7 mouse cellular contexts compared by ENCODE assay signal in the genomic region with DNA sequence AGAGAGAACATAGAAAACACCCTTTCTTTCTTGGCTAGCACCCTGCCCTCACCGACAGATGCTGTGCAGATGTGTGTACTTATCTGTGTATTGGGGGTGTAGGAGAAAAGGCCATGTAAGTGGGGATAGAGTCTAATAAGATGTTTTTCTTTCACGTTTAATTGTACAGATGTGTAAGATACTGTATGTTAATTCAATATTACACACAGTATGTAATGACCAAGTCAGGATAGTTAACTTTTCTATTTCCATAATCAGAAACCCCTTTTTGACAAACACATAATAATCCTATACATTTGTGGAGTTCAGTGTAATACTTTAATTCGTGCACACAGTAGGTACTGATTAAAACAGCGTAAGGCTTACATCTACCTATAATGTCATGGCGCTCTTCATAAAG. TPM values are rescaled to one million over a fixed set of nuclear protein-coding genes. Genes with fewer than 3 reads are reported as not detected.
A peak's percentile ranks its signal among the peaks of the same experiment; 100 is the strongest.
DNase-seq lines count a peak whose midpoint lies in the region; ATAC-seq and TF ChIP-seq lines count a peak whose summit lies in the region.

A gene (plus strand): TSS at position 301 of the 400 bp plus-strand sequence.

- no peak for TF ChIP-seq EP300 in lung, postnatal 0 days (IDR thresholded peaks at IDR 0.05)

- 0 out of 2 replicates have a peak within 1 kb of the TSS, but pooled peaks have one; percentile 32 for H3K9ac ChIP-seq in lung, postnatal 0 days (replicated peaks; ENCODE audit: low read depth)
- H3K9ac ChIP-seq in forebrain, embryonic 16.5 days (replicated peaks; ENCODE audit: low read depth, low read length), result peak within 1 kb of the TSS; percentile 57
- H3K9ac ChIP-seq in stomach, embryonic 14.5 days (replicated peaks; ENCODE audit: low read depth, low read length), result peak within 1 kb of the TSS; percentile 22; the same call in 1 of the 2 replicates

- peak within 1 kb of the TSS; percentile 92 for H3K4me2 ChIP-seq in lung, postnatal 0 days (replicated peaks; ENCODE audit: low read depth, low read length)
- peak within 1 kb of the TSS; percentile 95 for H3K4me2 ChIP-seq in forebrain, embryonic 16.5 days (ENCODE audit: low read length)
- peak within 1 kb of the TSS; percentile 99 for H3K4me2 ChIP-seq in stomach, embryonic 14.5 days (replicated peaks; ENCODE audit: low read depth, low read length)

- peaks cover 46% of the 10 kb centered on the region for H3K27me3 ChIP-seq in lung, postnatal 0 days (replicated peaks; ENCODE audit: insufficient read depth, low read length)
- peaks cover 28% of the 10 kb centered on the region for H3K27me3 ChIP-seq in forebrain, embryonic 16.5 days (replicated peaks; ENCODE audit: control insufficient read depth, insufficient read depth, low read length)
- H3K27me3 ChIP-seq in limb, embryonic 10.5 days (ENCODE audit: low read depth, poor library complexity, severe bottlenecking), result peaks cover 57% of the 10 kb centered on the region
- peaks cover 8% of the 10 kb centered on the region; the same call in 1 of the 2 replicates for H3K27me3 ChIP-seq in stomach, embryonic 14.5 days (ENCODE audit: control insufficient read depth, insufficient read depth, low read length)

- TF ChIP-seq CTCF in lung, postnatal 0 days (IDR thresholded peaks at IDR 0.05), result no peak

- H3K27ac ChIP-seq in lung, postnatal 0 days (ENCODE audit: low read length), result no peak within 1 kb of the TSS
- no peak within 1 kb of the TSS for H3K27ac ChIP-seq in forebrain, embryonic 16.5 days (ENCODE audit: low read length)
- H3K27ac ChIP-seq in limb, embryonic 10.5 days, result peak within 1 kb of the TSS; percentile 58; the same call in 1 of the 2 replicates
- no peak within 1 kb of the TSS; the same call in 1 of the 2 replicates for H3K27ac ChIP-seq in stomach, embryonic 14.5 days (ENCODE audit: low read length)

- WGBS in lung, postnatal 0 days, result 71% methylated on average over 5 of the region's 5 CpGs
- WGBS in forebrain, embryonic 16.5 days, result 85% methylated on average over 5 of the region's 5 CpGs
- 77% methylated on average over 5 of the region's 5 CpGs for WGBS in limb, embryonic 10.5 days
- 67% methylated on average over 5 of the region's 5 CpGs for WGBS in stomach, embryonic 14.5 days

- H3K4me1 ChIP-seq in lung, postnatal 0 days (ENCODE audit: insufficient read depth, low read depth, low read length), result peaks cover 23% of the 10 kb centered on the region
- peaks cover 29% of the 10 kb centered on the region for H3K4me1 ChIP-seq in forebrain, embryonic 16.5 days (replicated peaks; ENCODE audit: control insufficient read depth, insufficient read depth, low read length)
- peaks cover 45% of the 10 kb centered on the region for H3K4me1 ChIP-seq in limb, embryonic 10.5 days
- H3K4me1 ChIP-seq in stomach, embryonic 14.5 days (ENCODE audit: control insufficient read depth, insufficient read depth, low read length), result peaks cover 32% of the 10 kb centered on the region

- ATAC-seq in lung, postnatal 0 days, result no peak
- ATAC-seq in forebrain, embryonic 16.5 days, result no peak
- ATAC-seq in stomach, embryonic 14.5 days (ENCODE audit: insufficient number of reproducible peaks, insufficient read depth, low FRiP score, low read depth), result no peak

- H3K9me3 ChIP-seq in lung, postnatal 0 days (ENCODE audit: low read length), result no peaks in the 10 kb centered on the region
- H3K9me3 ChIP-seq in forebrain, embryonic 16.5 days (ENCODE audit: control insufficient read depth, low read length), result no peaks in the 10 kb centered on the region
- no peaks in the 10 kb centered on the region for H3K9me3 ChIP-seq in limb, embryonic 10.5 days (replicated peaks)
- no peaks in the 10 kb centered on the region for H3K9me3 ChIP-seq in stomach, embryonic 14.5 days (ENCODE audit: control insufficient read depth, low read depth, low read length)

- no peak for DNase-seq in lung, postnatal 0 days (ENCODE audit: low spot score)
- no peak for DNase-seq in lung, adult 18-20 months
- DNase-seq in limb, embryonic 10.5 days (ENCODE audit: low spot score), result no peak
- DNase-seq in embryo, embryonic 9.5 days (ENCODE audit: extremely low spot score), result no peak
- no peak for DNase-seq in kidney, adult 11 months

- peak within 1 kb of the TSS; percentile 47 for H3K4me3 ChIP-seq in lung, postnatal 0 days (ENCODE audit: low read depth, low read length)
- peak within 1 kb of the TSS; percentile 62 for H3K4me3 ChIP-seq in forebrain, embryonic 16.5 days (replicated peaks; ENCODE audit: low read length)
- peak within 1 kb of the TSS; percentile 63 for H3K4me3 ChIP-seq in limb, embryonic 10.5 days
- peak within 1 kb of the TSS; percentile 55 for H3K4me3 ChIP-seq in stomach, embryonic 14.5 days (ENCODE audit: low read depth, low read length)

- no peaks in the 10 kb centered on the region for H3K36me3 ChIP-seq in lung, postnatal 0 days (ENCODE audit: insufficient read depth, low read length)
- H3K36me3 ChIP-seq in forebrain, embryonic 16.5 days (ENCODE audit: control insufficient read depth, insufficient read depth), result no peaks in the 10 kb centered on the region
- H3K36me3 ChIP-seq in limb, embryonic 10.5 days, result no peaks in the 10 kb centered on the region
- H3K36me3 ChIP-seq in stomach, embryonic 14.5 days (ENCODE audit: control insufficient read depth, insufficient read depth, low read length), result no peaks in the 10 kb centered on the region

RNA-seq across cellular contexts. Expression of the gene that starts here (rescaled TPM):
- polyA plus RNA-seq in lung, postnatal 0 days (2015; fragmentation: Nextera tagmentation; extraction: Ambion mirVana), result 0.08 and 0.14 TPM in 2 replicates
- polyA plus RNA-seq in forebrain, embryonic 16.5 days (2015; fragmentation: Nextera tagmentation; extraction: Ambion mirVana), result 1.1 and 1.5 TPM in 2 replicates
- not detected in 2 replicates for polyA plus RNA-seq in limb, embryonic 10.5 days (2016; fragmentation: Nextera tagmentation; extraction: Ambion mirVana)
- polyA plus RNA-seq in stomach, embryonic 14.5 days (2014; fragmentation: Nextera tagmentation; extraction: Ambion mirVana), result 0.48 and 0.78 TPM in 2 replicates
